8 mouse cellular contexts compared by ENCODE assay signal in the genomic region with DNA sequence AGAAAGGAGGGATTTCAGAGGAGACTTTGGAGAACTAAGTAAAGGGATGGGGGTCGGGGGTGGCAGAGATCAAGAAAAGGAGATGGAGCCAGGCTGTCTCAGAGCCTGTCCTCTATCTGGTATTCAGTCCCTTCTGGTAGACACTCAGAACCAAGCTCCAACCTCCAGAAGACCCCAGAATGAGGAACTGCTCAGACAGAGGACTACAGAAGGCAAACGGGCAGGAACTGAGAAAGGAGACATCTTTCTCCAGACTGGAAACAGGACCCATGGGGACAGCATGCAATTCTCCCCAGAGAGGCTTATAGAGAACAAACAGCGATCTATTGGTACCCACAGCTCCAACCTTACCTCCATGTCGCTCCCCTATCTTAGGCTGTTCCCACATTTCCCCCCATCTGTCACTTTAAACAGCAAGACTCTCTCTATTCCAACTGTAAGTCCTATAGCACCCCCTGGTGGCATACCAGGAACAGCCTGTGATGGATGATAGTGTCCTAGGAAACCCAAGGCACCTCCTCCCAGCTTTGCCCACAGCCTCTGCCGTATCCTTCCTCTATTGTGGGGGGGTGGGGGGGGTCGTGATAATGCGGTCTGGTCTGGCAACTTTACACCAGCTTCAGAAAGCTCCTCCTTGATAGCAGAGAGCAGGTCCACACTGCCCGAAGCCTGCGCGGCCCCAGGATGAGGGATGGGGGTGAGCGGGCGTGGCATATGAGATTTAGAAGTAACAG. TPM values are rescaled to one million over a fixed set of nuclear protein-coding genes. Genes with fewer than 3 reads are reported as not detected.
DNase-seq lines count a peak whose midpoint lies in the region; ATAC-seq and TF ChIP-seq lines count a peak whose summit lies in the region.

No protein-coding gene starts in this region.

- DNase-seq in 3134 (ENCODE audit: extremely low read depth, insufficient read length, low spot score) = peak; percentile 43
- DNase-seq in adrenal gland, postnatal 10 days = peak; percentile 89
- peak; percentile 72 for DNase-seq in embryo, embryonic 11.5 days (ENCODE audit: low read depth, low spot score)
- peak; percentile 77 to 85 for DNase-seq in gastrocnemius, postnatal 4 days (ENCODE audit: low spot score in 2 of 2)
- peak; percentile 89 for DNase-seq in left cerebral cortex, postnatal 4 days
- peak; percentile 56 to 78 for DNase-seq in spleen, postnatal 14 days (ENCODE audit: low spot score in 2 of 2)

- 42% methylated on average over 12 of the region's 12 CpGs for WGBS in intestine, postnatal 0 days
- 49% methylated on average over 12 of the region's 12 CpGs for WGBS in midbrain, embryonic 15.5 days

- H3K4me2 ChIP-seq in intestine, postnatal 0 days (replicated peaks; ENCODE audit: low read depth) = no peak overlapping the region
- peak overlapping the region; percentile 30 for H3K4me2 ChIP-seq in midbrain, embryonic 15.5 days

- no peaks in the 10 kb centered on the region for H3K36me3 ChIP-seq in intestine, postnatal 0 days (ENCODE audit: control insufficient read depth, insufficient read depth)
- no peaks in the 10 kb centered on the region for H3K36me3 ChIP-seq in midbrain, embryonic 15.5 days (replicated peaks)

- no peak overlapping the region for H3K4me3 ChIP-seq in intestine, postnatal 0 days (ENCODE audit: low read depth, low read length)
- H3K4me3 ChIP-seq in midbrain, embryonic 15.5 days = no peak overlapping the region

- TF ChIP-seq CTCF in intestine, postnatal 0 days (IDR thresholded peaks at IDR 0.05; ENCODE audit: low read depth) = peak; percentile 88

- no peaks in the 10 kb centered on the region for H3K27me3 ChIP-seq in intestine, postnatal 0 days (replicated peaks; ENCODE audit: control insufficient read depth, insufficient read depth, low read length)
- 0 out of 2 replicates have a peak, but pooled peaks cover 3% of the 10 kb centered on the region for H3K27me3 ChIP-seq in midbrain, embryonic 15.5 days (replicated peaks)

- no peak overlapping the region for H3K9ac ChIP-seq in intestine, postnatal 0 days (ENCODE audit: low read depth, low read length)
- no peak overlapping the region for H3K9ac ChIP-seq in midbrain, embryonic 15.5 days

- intact Hi-C loops in left cerebral cortex, postnatal 4 days (cut with DNase I) = loop anchor here (2.0 to 10.0 kb wide), 2 partner anchors 80 to 220 kb away; a partner anchor contains a TSS

- no peaks in the 10 kb centered on the region for H3K9me3 ChIP-seq in intestine, postnatal 0 days (ENCODE audit: control insufficient read depth)
- H3K9me3 ChIP-seq in midbrain, embryonic 15.5 days = no peaks in the 10 kb centered on the region

- no peak overlapping the region for H3K27ac ChIP-seq in intestine, postnatal 0 days (ENCODE audit: low read depth, low read length)
- no peak overlapping the region for H3K27ac ChIP-seq in midbrain, embryonic 15.5 days

- peak; percentile 50; the same call in 1 of the 2 replicates for ATAC-seq in intestine, postnatal 0 days
- peak; percentile 73; the same call in 1 of the 2 replicates for ATAC-seq in midbrain, embryonic 15.5 days (replicated peaks)

- H3K4me1 ChIP-seq in intestine, postnatal 0 days (replicated peaks; ENCODE audit: control insufficient read depth, insufficient read depth, low read length) = no peaks in the 10 kb centered on the region
- no peaks in the 10 kb centered on the region for H3K4me1 ChIP-seq in midbrain, embryonic 15.5 days

RNA-seq across cellular contexts. Expression of a gene that starts 25.7 kb away (rescaled TPM):
- total RNA-seq in adrenal gland, postnatal 10 days (2021) = not detected
- total RNA-seq in gastrocnemius, postnatal 4 days (2021) = under 1 TPM; 0.42 to 0.49 TPM
- 0.03 and 0.07 TPM in 2 replicates for polyA plus RNA-seq in intestine, postnatal 0 days (2015; fragmentation: Nextera tagmentation; extraction: Ambion mirVana)
- total RNA-seq in left cerebral cortex, postnatal 4 days (2021) = under 1 TPM in 1 of 2 experiments, not detected in 1; 0.18 TPM
- 0.05 and 0.25 TPM in 2 replicates for polyA plus RNA-seq in midbrain, embryonic 15.5 days (2015; fragmentation: Nextera tagmentation; extraction: Ambion mirVana)
